Mouse (Mus musculus): ENCODE results near the gene Gm20696.

GRCm38 (mm10) chr6:99339343-99339620 lies 327.3 kb downstream of the Gm20696 start:
- TF ChIP-seq ZC3H11A (IDR thresholded peaks at IDR 0.05; ENCODE audit: borderline replicate concordance, low read depth, low read length) (no peak), CHD2 (IDR thresholded peaks at IDR 0.05; ENCODE audit: low read depth, low read length) (no peak), HCFC1 (IDR thresholded peaks at IDR 0.05; ENCODE audit: borderline replicate concordance, insufficient read depth, low read length) (no peak), ZNF384 (IDR thresholded peaks at IDR 0.05; ENCODE audit: low read depth, low read length) (no peak)
